ENCODE assay signal across 8 mouse cellular contexts in genomic region chr16:57177254-57177653, GRCm38 (mm10). TPM values are rescaled to one million over a fixed set of nuclear protein-coding genes. Genes with fewer than 3 reads are reported as not detected.
A peak's percentile ranks its signal among the peaks of the same experiment; 100 is the strongest.
DNase-seq lines count a peak whose midpoint lies in the region; ATAC-seq and TF ChIP-seq lines count a peak whose summit lies in the region.

No protein-coding gene starts in this region.

- ATAC-seq in hindbrain, embryonic 11.5 days (ENCODE audit: low FRiP score): no peak
- ATAC-seq in hindbrain, embryonic 12.5 days (ENCODE audit: low FRiP score): no peak
- peak; percentile 81 for ATAC-seq in erythroblast, adult 5-6 weeks (replicated peaks; ENCODE audit: low FRiP score, poor library complexity, severe bottlenecking)
- ATAC-seq in lung, embryonic 14.5 days (ENCODE audit: insufficient read depth): no peak

- no peak overlapping the region for H3K9ac ChIP-seq in hindbrain, embryonic 11.5 days (ENCODE audit: low read depth, low read length)
- H3K9ac ChIP-seq in hindbrain, embryonic 12.5 days: no peak overlapping the region
- H3K9ac ChIP-seq in lung, embryonic 14.5 days: no peak overlapping the region

- no peaks in the 10 kb centered on the region for H3K9me3 ChIP-seq in hindbrain, embryonic 11.5 days (ENCODE audit: control insufficient read depth, low read length)
- H3K9me3 ChIP-seq in hindbrain, embryonic 12.5 days (replicated peaks): no peaks in the 10 kb centered on the region
- no peaks in the 10 kb centered on the region for H3K9me3 ChIP-seq in lung, embryonic 14.5 days (ENCODE audit: low read depth, low read length)

- WGBS in hindbrain, embryonic 11.5 days: 66% methylated on average over 2 of the region's 2 CpGs
- 64% methylated on average over 2 of the region's 2 CpGs for WGBS in hindbrain, embryonic 12.5 days
- 61% methylated on average over 2 of the region's 2 CpGs for WGBS in lung, embryonic 14.5 days

- no peaks in the 10 kb centered on the region for H3K27me3 ChIP-seq in hindbrain, embryonic 11.5 days (ENCODE audit: control insufficient read depth, insufficient read depth, low read length)
- no peaks in the 10 kb centered on the region for H3K27me3 ChIP-seq in hindbrain, embryonic 12.5 days
- H3K27me3 ChIP-seq in lung, embryonic 14.5 days (ENCODE audit: insufficient read depth, low read length): no peaks in the 10 kb centered on the region

- H3K4me2 ChIP-seq in hindbrain, embryonic 11.5 days (replicated peaks; ENCODE audit: low read depth, low read length): no peak overlapping the region
- H3K4me2 ChIP-seq in hindbrain, embryonic 12.5 days (replicated peaks): no peak overlapping the region
- H3K4me2 ChIP-seq in lung, embryonic 14.5 days: no peak overlapping the region

- 0 out of 2 replicates have a peak, but pooled peaks cover 3% of the 10 kb centered on the region for H3K36me3 ChIP-seq in hindbrain, embryonic 11.5 days (ENCODE audit: control insufficient read depth, insufficient read depth, low read length)
- H3K36me3 ChIP-seq in hindbrain, embryonic 12.5 days: peaks cover 20% of the 10 kb centered on the region
- peaks cover 42% of the 10 kb centered on the region for H3K36me3 ChIP-seq in lung, embryonic 14.5 days (ENCODE audit: insufficient read depth)

- DNase-seq in hindbrain, embryonic 11.5 days (ENCODE audit: low spot score): peak; percentile 59
- peak; percentile 68 for DNase-seq in CD4-positive helper T cell, adult 2 months (ENCODE audit: low read depth, low spot score)
- peak; percentile 66 for DNase-seq in NIH3T3 (ENCODE audit: low read depth)
- peak; percentile 83 for DNase-seq in lung, embryonic 14.5 days
- peak; percentile 46 for DNase-seq in telencephalon, adult 2 months (ENCODE audit: low read depth, low spot score)
- DNase-seq in ovary, postnatal 36 days (ENCODE audit: low spot score): no peak

- TF ChIP-seq CTCF in lung, embryonic 14.5 days (IDR thresholded peaks at IDR 0.05; ENCODE audit: low read depth): peak; percentile 70

- H3K4me1 ChIP-seq in hindbrain, embryonic 11.5 days (replicated peaks; ENCODE audit: control insufficient read depth, insufficient read depth, low read length): no peaks in the 10 kb centered on the region
- H3K4me1 ChIP-seq in hindbrain, embryonic 12.5 days: no peaks in the 10 kb centered on the region
- no peaks in the 10 kb centered on the region for H3K4me1 ChIP-seq in lung, embryonic 14.5 days (ENCODE audit: insufficient read depth)

- no peak overlapping the region for H3K4me3 ChIP-seq in hindbrain, embryonic 11.5 days (ENCODE audit: low read depth, low read length)
- no peak overlapping the region for H3K4me3 ChIP-seq in hindbrain, embryonic 12.5 days
- no peak overlapping the region for H3K4me3 ChIP-seq in lung, embryonic 14.5 days (ENCODE audit: low read depth, low read length)

- H3K27ac ChIP-seq in hindbrain, embryonic 11.5 days (ENCODE audit: low read depth, low read length): no peak overlapping the region
- H3K27ac ChIP-seq in hindbrain, embryonic 12.5 days: no peak overlapping the region
- no peak overlapping the region for H3K27ac ChIP-seq in lung, embryonic 14.5 days (ENCODE audit: low read depth)

RNA-seq across cellular contexts. Expression of gene Nit2, which starts 10.1 kb away (rescaled TPM):
- 46.6 and 49.0 TPM in 2 replicates for polyA plus RNA-seq in hindbrain, embryonic 11.5 days (2014; fragmentation: Nextera tagmentation; extraction: Ambion mirVana)
- polyA plus RNA-seq in hindbrain, embryonic 12.5 days (2016; fragmentation: Nextera tagmentation; extraction: Ambion mirVana): 41.8 and 43.1 TPM in 2 replicates
- total RNA-seq in erythroblast, adult 5-6 weeks (2015; ENCODE audit: low replicate concordance): 0.77 and 9.0 TPM in 2 replicates
- total RNA-seq in erythroblast, adult 5-6 weeks (2017; ENCODE audit: low replicate concordance): 3.2 and 11.7 TPM in 2 replicates
- 75.1 and 75.4 TPM in 2 replicates for polyA plus RNA-seq in lung, embryonic 14.5 days (2014; fragmentation: Nextera tagmentation; extraction: Ambion mirVana)

RNA-seq across cellular contexts. Expression of gene Tbc1d23, which starts 54.0 kb away (rescaled TPM):
- polyA plus RNA-seq in hindbrain, embryonic 11.5 days (2014; fragmentation: Nextera tagmentation; extraction: Ambion mirVana): 26.7 and 33.7 TPM in 2 replicates
- polyA plus RNA-seq in hindbrain, embryonic 12.5 days (2016; fragmentation: Nextera tagmentation; extraction: Ambion mirVana): 31.7 and 33.9 TPM in 2 replicates
- 6.5 and 13.8 TPM in 2 replicates for total RNA-seq in erythroblast, adult 5-6 weeks (2015; ENCODE audit: low replicate concordance)
- 13.4 and 14.4 TPM in 2 replicates for total RNA-seq in erythroblast, adult 5-6 weeks (2017; ENCODE audit: low replicate concordance)
- 28.3 and 29.0 TPM in 2 replicates for polyA plus RNA-seq in lung, embryonic 14.5 days (2014; fragmentation: Nextera tagmentation; extraction: Ambion mirVana)

RNA-seq across cellular contexts. Expression of gene Tomm70a, which starts 55.8 kb away (rescaled TPM):
- polyA plus RNA-seq in hindbrain, embryonic 11.5 days (2014; fragmentation: Nextera tagmentation; extraction: Ambion mirVana): 62.3 and 74.3 TPM in 2 replicates
- polyA plus RNA-seq in hindbrain, embryonic 12.5 days (2016; fragmentation: Nextera tagmentation; extraction: Ambion mirVana): 63.9 and 64.9 TPM in 2 replicates
- 19.4 and 26.3 TPM in 2 replicates for total RNA-seq in erythroblast, adult 5-6 weeks (2015; ENCODE audit: low replicate concordance)
- 13.0 and 15.6 TPM in 2 replicates for total RNA-seq in erythroblast, adult 5-6 weeks (2017; ENCODE audit: low replicate concordance)
- polyA plus RNA-seq in lung, embryonic 14.5 days (2014; fragmentation: Nextera tagmentation; extraction: Ambion mirVana): 57.3 and 62.0 TPM in 2 replicates
